Mouse (Mus musculus): ENCODE results near the gene Pabpc4l.
"Not testable (repeated sequence)": the region's sequence is repeated elsewhere in the genome, so short reads cannot be mapped to it uniquely, and the experiment has no call there.

Gene Pabpc4l

GRCm38 (mm10) chr3:46447481-46448265 lies at the start of gene Pabpc4l:
Gene Pabpc4l (minus strand): TSS chr3:46448219.
- peak; percentile 21 to 48 for DNase-seq

DNA sequence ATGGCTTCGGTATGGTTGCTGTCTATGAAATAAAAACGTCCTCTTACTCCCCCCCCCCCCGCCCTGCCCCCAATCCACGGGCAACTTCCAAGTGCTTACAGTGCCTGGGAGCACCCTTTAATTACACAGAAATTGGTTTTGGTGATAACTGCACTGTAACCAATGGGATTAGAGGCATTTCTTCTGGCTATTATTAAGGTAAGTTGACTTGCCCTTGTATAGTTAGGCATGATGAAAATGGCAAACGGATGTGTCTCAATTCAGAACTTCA lies 42.9 kb upstream of the Pabpc4l start:
- DNase-seq: no peak

DNA sequence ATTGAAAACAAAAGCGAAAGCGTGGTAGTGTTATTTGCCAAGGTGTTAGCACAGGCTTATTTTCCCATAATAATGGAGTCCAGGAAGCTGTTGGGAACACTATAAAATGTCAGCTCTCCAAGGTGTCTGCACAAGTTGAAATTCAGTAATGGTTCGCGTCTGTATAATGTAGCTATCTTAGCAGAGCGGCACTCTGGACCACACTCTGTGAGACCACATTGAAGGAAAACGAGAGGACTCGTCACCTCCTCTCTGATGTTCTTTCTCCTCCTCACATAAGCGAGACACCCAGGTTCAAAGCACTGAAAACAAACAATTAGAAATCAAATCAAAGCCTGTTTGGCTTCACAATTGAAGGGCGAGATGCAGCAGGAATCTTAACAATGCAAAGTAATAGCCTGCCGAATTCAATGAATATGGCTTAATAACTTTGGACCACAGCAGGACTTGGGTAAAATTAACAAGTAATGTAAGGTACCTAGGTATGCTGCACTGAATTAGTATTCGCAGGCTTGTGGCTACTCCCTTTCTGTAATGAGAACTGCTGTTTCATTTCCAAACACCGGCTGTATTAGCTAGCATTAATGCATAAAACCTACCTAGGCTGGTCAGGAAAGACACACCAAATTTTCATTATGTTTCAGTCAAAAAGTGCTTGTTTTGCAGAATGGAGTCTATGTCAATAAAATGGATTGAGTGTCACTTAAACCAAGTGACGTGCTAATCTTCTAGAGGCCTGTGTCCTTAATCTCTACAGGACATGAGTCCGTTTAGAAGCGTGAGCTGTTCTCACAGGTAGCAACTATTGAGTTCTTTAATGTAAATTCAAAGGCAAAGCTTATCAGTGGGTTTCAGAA lies 42.3 kb upstream of the Pabpc4l start:
- DNase-seq: no peak

- not testable (repeated sequence) for DNase-seq
Observed at GRCm38 (mm10) chr3:46486091-46486490, 38.1 kb upstream of the Pabpc4l start.

GRCm38 (mm10) chr3:46448266-46448532 lies 180 bp upstream of the Pabpc4l start:
- DNase-seq: no peak

DNA sequence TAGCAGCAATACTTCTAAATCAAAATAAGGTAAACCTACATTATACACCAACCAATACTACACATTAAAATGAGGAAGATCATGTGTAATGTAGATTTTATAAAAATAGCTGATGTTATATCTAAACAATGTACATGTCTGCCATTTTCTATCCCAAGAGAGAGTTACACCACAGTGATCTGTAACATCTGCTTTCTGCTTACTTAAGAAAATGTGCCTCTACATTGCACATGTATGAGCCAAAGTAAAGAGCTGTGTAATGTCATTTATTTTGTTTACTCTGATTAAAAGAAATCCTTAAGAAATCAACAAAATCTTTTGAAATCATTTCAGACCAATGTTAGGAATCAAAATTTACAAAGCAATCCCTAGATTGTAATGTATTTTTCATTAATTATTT lies 16.6 kb downstream of the Pabpc4l start:
- DNase-seq: no peak
